Mouse (Mus musculus): ENCODE measurements around the gene Cd38. TPM values are rescaled to one million over a fixed set of nuclear protein-coding genes. Genes with fewer than 3 reads are reported as not detected.

Cd38 gene
- polyA plus RNA-seq, 1 experiment from 2014 or later: 3.5 TPM

DNA sequence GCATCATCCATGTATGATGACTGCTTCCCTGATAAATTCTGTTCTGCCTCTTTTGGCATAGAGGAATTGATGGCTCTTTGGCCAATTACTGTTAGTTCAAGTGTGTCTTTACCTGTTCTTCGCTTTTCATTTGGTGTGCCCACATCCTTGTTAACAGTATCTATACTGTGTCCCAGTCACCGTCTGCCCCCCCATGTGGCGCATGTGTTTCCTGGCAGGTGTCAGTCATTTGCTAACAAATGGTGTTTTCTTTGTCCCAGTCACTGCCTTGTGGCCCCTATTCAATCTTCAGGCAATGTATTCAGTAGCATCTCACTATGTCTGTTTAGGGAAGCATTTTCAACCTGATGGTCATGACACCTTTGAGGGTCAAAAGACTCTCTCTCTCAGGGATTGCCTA lies 92.7 kb downstream of the Cd38 start:
- H3K4me2 ChIP-seq: no peak overlapping the region
- no peaks in the 10 kb centered on the region for H3K27me3 ChIP-seq
- ATAC-seq (ENCODE audit: low FRiP score): no peak
- no peak overlapping the region for H3K4me3 ChIP-seq (replicated peaks)
- 90% methylated on average over 3 of the region's 3 CpGs for WGBS
- no peak overlapping the region for H3K9ac ChIP-seq
- no peaks in the 10 kb centered on the region for H3K4me1 ChIP-seq
- H3K27ac ChIP-seq: no peak overlapping the region
- H3K36me3 ChIP-seq (replicated peaks): no peaks in the 10 kb centered on the region
- no peaks in the 10 kb centered on the region for H3K9me3 ChIP-seq

Other genes with a start within 250 kb of the Cd38 start
- 9.6 and 10.5 TPM in 2 replicates for gene Cc2d2a, start 206.2 kb upstream of the Cd38 start, polyA plus RNA-seq (2016; fragmentation: Nextera tagmentation; extraction: Ambion mirVana)
- not detected in 2 replicates for gene Bst1, start 49.7 kb upstream of the Cd38 start, polyA plus RNA-seq (2016; fragmentation: Nextera tagmentation; extraction: Ambion mirVana)
- 70.1 and 70.5 TPM in 2 replicates for gene Fbxl5, start 46.9 kb upstream of the Cd38 start, polyA plus RNA-seq (2016; fragmentation: Nextera tagmentation; extraction: Ambion mirVana)
- 1.3 TPM in 1 of 2 replicates, not detected in the other for gene Gm7879, start 44.6 kb downstream of the Cd38 start, polyA plus RNA-seq (2016; fragmentation: Nextera tagmentation; extraction: Ambion mirVana)
- gene Fgfbp1, start 113.2 kb downstream of the Cd38 start, polyA plus RNA-seq (2016; fragmentation: Nextera tagmentation; extraction: Ambion mirVana): 0.35 and 1.0 TPM in 2 replicates
- gene Prom1, start 233.5 kb downstream of the Cd38 start, polyA plus RNA-seq (2016; fragmentation: Nextera tagmentation; extraction: Ambion mirVana): 102 and 109 TPM in 2 replicates

All from forebrain, embryonic 12.5 days (tissue).